Mouse (Mus musculus) MN1 (cell line): ENCODE results near the gene Upk2.

Experiments used
- DNase-seq: peaks from one replicate; pipeline ENCODE4 v3.0.0-alpha.2; 2016; ENCODE audit warnings: low spot score

Gene Upk2

GRCm38 (mm10) chr9:44407752-44408097 lies 47.1 kb downstream of the Upk2 start:
- DNase-seq: no peak

- DNase-seq: peak; percentile 95
These were observed 47.6 kb downstream of the Upk2 start, which contains the start of the genes Rps25 and Trappc4 for GRCm38 (mm10) chr9:44406906-44407751. Gene Rps25 (plus strand): TSS chr9:44407139. Gene Trappc4 (minus strand): TSS chr9:44407600.

- DNase-seq: no peak
These were observed 49.8 kb downstream of the Upk2 start for GRCm38 (mm10) chr9:44405011-44405410.
